Mouse (Mus musculus): ENCODE measurements around the gene Zic1.

Gene Zic1

GRCm38 (mm10) chr9:91365664-91366063, at the start of gene Zic1:
Gene Zic1 (minus strand): TSS chr9:91365810.
- no peak for DNase-seq (ENCODE audit: low read depth, low spot score)

- DNase-seq (ENCODE audit: low read depth, low spot score): no peak
Observed at GRCm38 (mm10) chr9:91414007-91414661, 48.5 kb upstream of the Zic1 start.

GRCm38 (mm10) chr9:91409771-91410170, 44.2 kb upstream of the Zic1 start:
- DNase-seq (ENCODE audit: low read depth, low spot score): no peak

- no peak for DNase-seq (ENCODE audit: low read depth, low spot score)
Observed at GRCm38 (mm10) chr9:91406258-91406763, 40.7 kb upstream of the Zic1 start.

GRCm38 (mm10) chr9:91405753-91406178, 40.2 kb upstream of the Zic1 start:
- DNase-seq (ENCODE audit: low read depth, low spot score): no peak

- no peak for DNase-seq (ENCODE audit: low read depth, low spot score)
Observed at GRCm38 (mm10) chr9:91404905-91405752, 39.5 kb upstream of the Zic1 start.

- DNase-seq (ENCODE audit: low read depth, low spot score): no peak
Observed at GRCm38 (mm10) chr9:91404229-91404628, 38.6 kb upstream of the Zic1 start.

GRCm38 (mm10) chr9:91401471-91401870, 35.9 kb upstream of the Zic1 start:
- DNase-seq (ENCODE audit: low read depth, low spot score): no peak

GRCm38 (mm10) chr9:91400482-91401093, 35.0 kb upstream of the Zic1 start:
- DNase-seq (ENCODE audit: low read depth, low spot score): no peak

- no peak for DNase-seq (ENCODE audit: low read depth, low spot score)
Observed at GRCm38 (mm10) chr9:91399976-91400375, 34.4 kb upstream of the Zic1 start.

GRCm38 (mm10) chr9:91395066-91395772, 29.6 kb upstream of the Zic1 start:
- DNase-seq (ENCODE audit: low read depth, low spot score): no peak

- DNase-seq (ENCODE audit: low read depth, low spot score): no peak
Observed at GRCm38 (mm10) chr9:91394211-91394646, 28.6 kb upstream of the Zic1 start.

GRCm38 (mm10) chr9:91393376-91394068, 27.9 kb upstream of the Zic1 start:
- no peak for DNase-seq (ENCODE audit: low read depth, low spot score)

- no peak for DNase-seq (ENCODE audit: low read depth, low spot score)
Observed at GRCm38 (mm10) chr9:91388173-91388572, 22.6 kb upstream of the Zic1 start.

GRCm38 (mm10) chr9:91387740-91388080, 22.1 kb upstream of the Zic1 start:
- DNase-seq (ENCODE audit: low read depth, low spot score): no peak

- DNase-seq (ENCODE audit: low read depth, low spot score): no peak
Observed at GRCm38 (mm10) chr9:91386891-91387739, 21.5 kb upstream of the Zic1 start.

GRCm38 (mm10) chr9:91386502-91386890, 20.9 kb upstream of the Zic1 start:
- DNase-seq (ENCODE audit: low read depth, low spot score): no peak

- no peak for DNase-seq (ENCODE audit: low read depth, low spot score)
Observed at GRCm38 (mm10) chr9:91385561-91386430, 20.2 kb upstream of the Zic1 start.
